Mouse (Mus musculus): ENCODE measurements at regions not wholly inside any gene's neighbourhood (a gene's known extent, or its start where the extent isn't known, plus 50 kb on each side); places are given as distances from the start of the nearest gene placed in this dataset.

DNA sequence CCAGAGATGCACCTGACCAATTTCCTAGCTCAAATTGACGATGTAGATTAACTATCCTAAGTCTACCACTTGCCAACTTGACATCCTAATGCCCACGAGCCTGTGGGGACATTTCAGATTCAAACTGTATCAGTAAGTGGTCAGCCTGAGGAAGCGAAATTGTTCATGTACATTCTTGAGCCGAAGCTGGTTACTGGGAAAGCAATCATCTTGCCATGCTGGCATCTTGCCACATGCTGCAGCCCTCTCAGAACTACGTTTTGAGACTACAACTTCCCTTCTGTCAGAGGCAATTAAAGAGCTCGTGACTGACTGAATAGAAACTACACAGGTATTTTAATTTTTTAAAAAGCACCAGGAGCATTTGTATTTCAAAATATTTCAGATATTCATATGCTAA is 239.7 kb downstream of the Dact1 start:
- Histone ChIP-seq H3K27me3 (ENCODE audit: insufficient read depth, low read length) (no peaks in the 10 kb centered on the region), H3K4me2 (ENCODE audit: low read depth, low read length) (no peak overlapping the region; the same call in 1 of the 2 replicates), H3K9me3 (ENCODE audit: low read length) (no peaks in the 10 kb centered on the region), H3K27ac (no peak overlapping the region), H3K9ac (replicated peaks; ENCODE audit: low read length) (no peak overlapping the region), H3K4me3 (ENCODE audit: low read length) (no peak overlapping the region), H3K36me3 (ENCODE audit: insufficient read depth, low read length) (no peaks in the 10 kb centered on the region), H3K4me1 (ENCODE audit: insufficient read depth, low read length) (no peaks in the 10 kb centered on the region)
- peak; percentile 65 for DNase-seq (ENCODE audit: low spot score)
- WGBS: 26% methylated on average over 6 of the region's 6 CpGs
- no peak for ATAC-seq
- no peak for TF ChIP-seq CTCF (IDR thresholded peaks at IDR 0.05; ENCODE audit: low read depth)

DNA sequence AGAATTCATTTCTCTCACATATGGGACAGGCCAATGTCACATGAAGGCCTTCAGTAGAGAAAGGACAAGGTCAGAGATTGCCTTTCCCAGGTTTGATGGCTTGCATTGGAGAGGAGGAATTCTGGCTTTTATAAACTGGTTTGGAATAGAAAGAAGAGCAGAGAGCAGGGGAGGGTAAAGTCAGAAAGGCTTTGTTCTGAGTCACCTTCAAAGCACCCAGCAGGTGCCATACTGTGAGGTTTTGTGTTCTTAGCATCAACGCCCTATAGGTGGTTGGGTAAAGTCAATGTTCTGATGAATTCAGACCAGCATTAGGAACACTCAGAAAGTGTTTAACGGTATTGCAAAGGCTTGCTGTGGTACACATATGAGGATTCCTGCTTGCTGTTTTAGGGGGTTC is 244.5 kb downstream of the Dact1 start:
- Histone ChIP-seq H3K27ac (no peak overlapping the region), H3K9me3 (ENCODE audit: low read length) (no peaks in the 10 kb centered on the region), H3K4me1 (ENCODE audit: insufficient read depth, low read length) (no peaks in the 10 kb centered on the region), H3K4me2 (ENCODE audit: low read depth, low read length) (no peak overlapping the region), H3K9ac (replicated peaks; ENCODE audit: low read length) (no peak overlapping the region), H3K36me3 (ENCODE audit: insufficient read depth, low read length) (no peaks in the 10 kb centered on the region), H3K27me3 (ENCODE audit: insufficient read depth, low read length) (no peaks in the 10 kb centered on the region), H3K4me3 (ENCODE audit: low read length) (no peak overlapping the region)
- no peak for TF ChIP-seq CTCF (IDR thresholded peaks at IDR 0.05; ENCODE audit: low read depth)
- ATAC-seq (no peak), DNase-seq (ENCODE audit: low spot score) (no peak)
- WGBS: 63% methylated on average over 2 of the region's 2 CpGs

DNA sequence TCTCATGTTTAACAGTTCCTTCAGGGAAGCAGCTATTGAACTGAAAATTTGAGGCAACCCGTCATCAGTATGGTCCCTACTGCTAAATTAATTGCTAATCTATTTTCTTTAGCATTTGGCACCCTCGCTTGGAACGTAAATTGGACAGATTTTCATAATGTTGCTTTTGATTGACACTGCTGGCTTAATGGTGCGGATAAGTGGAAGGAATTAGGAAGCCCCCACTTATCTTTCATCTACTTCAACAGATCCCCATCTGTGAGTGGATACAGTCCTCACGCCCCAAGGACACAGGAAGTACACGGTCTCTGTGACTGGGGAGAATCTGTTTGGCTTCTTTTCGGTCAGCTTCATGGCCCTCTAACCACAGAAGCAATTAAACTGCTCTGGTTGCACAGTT is 251.6 kb downstream of the Dact1 start:
- H3K4me2 ChIP-seq (ENCODE audit: low read depth, low read length): no peak overlapping the region
- no peak overlapping the region for H3K27ac ChIP-seq
- H3K36me3 ChIP-seq (ENCODE audit: insufficient read depth, low read length): no peaks in the 10 kb centered on the region
- H3K4me3 ChIP-seq (ENCODE audit: low read length): no peak overlapping the region
- no peaks in the 10 kb centered on the region for H3K27me3 ChIP-seq (ENCODE audit: insufficient read depth, low read length)
- 51% methylated on average over 7 of the region's 7 CpGs for WGBS
- DNase-seq (ENCODE audit: low spot score) (no peak), ATAC-seq (no peak)
- no peaks in the 10 kb centered on the region for H3K9me3 ChIP-seq (ENCODE audit: low read length)
- TF ChIP-seq CTCF (IDR thresholded peaks at IDR 0.05; ENCODE audit: low read depth): no peak
- H3K9ac ChIP-seq (replicated peaks; ENCODE audit: low read length): no peak overlapping the region
- H3K4me1 ChIP-seq (ENCODE audit: insufficient read depth, low read length): no peaks in the 10 kb centered on the region

DNA sequence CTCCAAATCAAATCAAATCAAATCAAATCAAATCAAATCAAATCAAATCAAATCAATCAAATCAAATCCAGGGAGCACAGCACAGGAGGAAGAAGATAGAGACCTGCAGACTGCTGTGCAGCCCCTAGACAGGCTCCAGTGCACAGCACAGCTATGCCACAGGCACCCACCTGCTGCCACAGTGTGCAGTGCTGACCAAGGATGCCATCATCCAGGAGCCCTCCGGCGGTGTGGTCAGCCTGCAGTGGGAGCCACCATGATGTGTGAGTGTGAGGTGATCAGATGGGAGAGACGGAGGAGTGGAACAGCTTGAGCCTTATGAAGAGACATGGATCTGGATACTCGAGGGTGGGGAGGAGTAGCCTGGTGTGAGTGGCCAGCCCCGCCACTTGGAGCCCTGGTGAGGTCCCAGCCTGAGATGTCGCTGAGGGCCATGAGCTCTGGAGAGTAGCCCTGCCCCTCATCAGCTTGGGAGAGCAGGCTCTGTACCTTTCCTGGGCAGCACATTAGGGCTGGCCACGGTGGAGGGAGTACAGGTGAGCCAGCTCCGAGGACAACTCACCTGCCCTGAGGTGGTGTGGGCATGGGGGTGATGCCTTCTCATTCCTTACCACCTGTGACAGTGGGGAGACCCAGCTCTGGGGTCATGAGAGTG is 252.4 kb downstream of the Dact1 start:
- Histone ChIP-seq H3K27ac (no peak overlapping the region), H3K27me3 (ENCODE audit: insufficient read depth, low read length) (no peaks in the 10 kb centered on the region), H3K9ac (replicated peaks; ENCODE audit: low read length) (no peak overlapping the region), H3K4me2 (ENCODE audit: low read depth, low read length) (no peak overlapping the region), H3K4me1 (ENCODE audit: insufficient read depth, low read length) (no peaks in the 10 kb centered on the region), H3K4me3 (ENCODE audit: low read length) (no peak overlapping the region), H3K9me3 (ENCODE audit: low read length) (no peaks in the 10 kb centered on the region), H3K36me3 (ENCODE audit: insufficient read depth, low read length) (no peaks in the 10 kb centered on the region)
- DNase-seq (ENCODE audit: low spot score) (no peak), ATAC-seq (0 out of 2 replicates have a peak, but pooled peaks have one; percentile 29)
- 80% methylated on average over 8 of the region's 8 CpGs for WGBS
- no peak for TF ChIP-seq CTCF (IDR thresholded peaks at IDR 0.05; ENCODE audit: low read depth)

DNA sequence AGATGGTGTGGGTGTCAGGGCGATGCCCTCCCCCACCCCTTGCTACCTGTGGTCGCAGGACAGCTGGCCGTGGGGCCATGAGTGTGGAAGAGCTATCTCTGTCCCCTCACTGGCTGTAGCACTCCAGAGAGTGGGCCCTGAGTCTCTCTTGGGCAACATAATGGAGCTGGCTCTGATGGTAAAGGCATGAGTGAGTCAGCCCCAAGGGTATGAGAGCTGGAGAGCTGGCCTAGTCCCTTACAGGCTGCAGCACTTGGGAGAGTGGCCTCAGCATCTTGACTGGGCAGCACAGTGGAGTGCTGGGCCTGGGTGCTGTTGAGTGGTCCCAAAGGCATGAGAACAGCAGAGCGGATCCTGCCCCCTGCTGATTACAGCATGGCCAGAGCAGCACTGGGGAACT is 253.5 kb downstream of the Dact1 start:
- H3K9ac ChIP-seq (replicated peaks; ENCODE audit: low read length): no peak overlapping the region
- no peak overlapping the region for H3K4me3 ChIP-seq (ENCODE audit: low read length)
- no peak for TF ChIP-seq CTCF (IDR thresholded peaks at IDR 0.05; ENCODE audit: low read depth)
- no peak for DNase-seq (ENCODE audit: low spot score)
- H3K4me1 ChIP-seq (ENCODE audit: insufficient read depth, low read length): no peaks in the 10 kb centered on the region
- WGBS: 96% methylated on average over 4 of the region's 4 CpGs
- no peaks in the 10 kb centered on the region for H3K36me3 ChIP-seq (ENCODE audit: insufficient read depth, low read length)
- H3K27ac ChIP-seq: no peak overlapping the region
- H3K9me3 ChIP-seq (ENCODE audit: low read length): no peaks in the 10 kb centered on the region
- 0 out of 2 replicates have a peak, but pooled peaks have one; percentile 32 for ATAC-seq
- H3K27me3 ChIP-seq (ENCODE audit: insufficient read depth, low read length): no peaks in the 10 kb centered on the region
- H3K4me2 ChIP-seq (ENCODE audit: low read depth, low read length): no peak overlapping the region

DNA sequence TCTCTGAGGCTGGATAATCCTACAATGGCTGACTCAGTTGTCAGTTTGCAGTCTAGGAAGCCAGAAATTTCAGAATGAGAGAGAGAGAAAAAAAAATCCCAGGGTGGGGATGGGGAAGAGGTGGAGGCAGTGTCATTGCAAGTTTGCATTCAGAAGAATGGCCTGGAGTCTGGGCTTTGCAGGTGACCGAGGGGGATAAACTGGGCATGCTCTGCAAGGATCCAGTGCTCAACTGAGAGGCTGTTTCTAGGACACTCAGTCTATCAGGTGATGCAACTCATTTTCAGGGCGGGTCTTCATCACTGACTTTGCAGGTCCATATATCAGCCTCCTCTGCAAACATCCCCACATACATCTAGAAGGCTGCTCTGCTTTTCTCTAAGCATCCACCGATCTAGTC is 256.7 kb downstream of the Dact1 start:
- Histone ChIP-seq H3K9me3 (ENCODE audit: low read length) (no peaks in the 10 kb centered on the region), H3K4me2 (ENCODE audit: low read depth, low read length) (no peak overlapping the region)
- ATAC-seq: no peak

DNA sequence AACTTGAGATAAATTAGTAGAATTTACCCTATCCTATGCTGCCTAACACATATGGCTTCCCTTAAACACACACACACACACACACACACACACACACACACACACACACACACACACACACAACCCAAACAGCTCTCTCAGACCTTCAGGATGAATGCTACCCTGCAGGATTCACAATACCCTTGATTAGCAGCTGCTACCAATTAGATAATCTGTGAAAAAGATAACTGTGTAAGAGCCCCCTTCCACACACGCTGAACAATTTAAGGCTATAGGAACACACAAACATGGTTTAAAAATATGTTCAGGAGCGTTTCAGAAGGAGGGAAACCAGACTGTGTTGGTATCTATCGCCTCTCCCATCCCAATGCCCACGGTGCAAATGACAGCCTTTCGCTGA is 258.6 kb downstream of the Dact1 start:
- DNase-seq (ENCODE audit: low spot score) (no peak), ATAC-seq (no peak)
- Histone ChIP-seq H3K9ac (replicated peaks; ENCODE audit: low read length) (no peak overlapping the region), H3K9me3 (ENCODE audit: low read length) (no peaks in the 10 kb centered on the region), H3K27ac (no peak overlapping the region), H3K4me1 (ENCODE audit: insufficient read depth, low read length) (no peaks in the 10 kb centered on the region), H3K4me2 (ENCODE audit: low read depth, low read length) (no peak overlapping the region), H3K4me3 (ENCODE audit: low read length) (no peak overlapping the region), H3K27me3 (ENCODE audit: insufficient read depth, low read length) (no peaks in the 10 kb centered on the region), H3K36me3 (ENCODE audit: insufficient read depth, low read length) (no peaks in the 10 kb centered on the region)
- 81% methylated on average over 5 of the region's 5 CpGs for WGBS
- no peak for TF ChIP-seq CTCF (IDR thresholded peaks at IDR 0.05; ENCODE audit: low read depth)

More for the DNA sequence above, 256.7 kb downstream of the Dact1 start:
- Histone ChIP-seq H3K27ac (no peak overlapping the region), H3K27me3 (ENCODE audit: insufficient read depth, low read length) (no peaks in the 10 kb centered on the region), H3K9ac (replicated peaks; ENCODE audit: low read length) (no peak overlapping the region), H3K4me1 (ENCODE audit: insufficient read depth, low read length) (no peaks in the 10 kb centered on the region), H3K36me3 (ENCODE audit: insufficient read depth, low read length) (no peaks in the 10 kb centered on the region), H3K4me3 (ENCODE audit: low read length) (no peak overlapping the region)
- no peak for TF ChIP-seq CTCF (IDR thresholded peaks at IDR 0.05; ENCODE audit: low read depth)
- WGBS: 93% methylated on average over 3 of the region's 3 CpGs
- DNase-seq (ENCODE audit: low spot score): no peak
